Mouse (Mus musculus): ENCODE results near the gene Pglyrp1. TPM values are rescaled to one million over a fixed set of nuclear protein-coding genes. Genes with fewer than 3 reads are reported as not detected.
A peak's percentile ranks its signal among the peaks of the same experiment; 100 is the strongest.

Pglyrp1 gene
- total RNA-seq, 1 experiment, result 0.89 TPM

- Histone ChIP-seq H3K36me3 (ENCODE audit: control insufficient read depth, insufficient read depth, low read length, poor library complexity, severe bottlenecking) (no peaks in the 10 kb centered on the region), H3K4me1 (ENCODE audit: control insufficient read depth in 2 of 2, insufficient read depth in 2 of 2, low read length in 2 of 2, poor library complexity in 1 of 2) (peaks cover 4 to 12% of the 10 kb centered on the region in 2 experiments; a peak in 3 of 4 replicates), H3K27ac (ENCODE audit: insufficient read depth, low read depth, low read length, poor library complexity, severe bottlenecking) (no peak overlapping the region), H3K4me3 (ENCODE audit: insufficient read depth in 1 of 2, low read depth in 1 of 2, low read length in 2 of 2, poor library complexity in 1 of 2, severe bottlenecking in 1 of 2) (peak overlapping the region in 1 of 2 experiments; percentile 68; a peak in 1 of 4 replicates), H3K9ac (ENCODE audit: insufficient read depth, low read depth, low read length, poor library complexity, severe bottlenecking) (no peak overlapping the region), H3K9me3 (ENCODE audit: control insufficient read depth, insufficient read depth, low read depth, low read length) (no peaks in the 10 kb centered on the region)
- DNase-seq (ENCODE audit: low read depth, low spot score), result no peak
- in situ Hi-C loops (cut with MboI; ENCODE audit: low sequenced_read_pairs in 2 of 2, unreplicated experiment in 2 of 2), result no loop called here
- TF ChIP-seq HCFC1 (IDR thresholded peaks at IDR 0.05; ENCODE audit: borderline replicate concordance, insufficient read depth, low read length) (no peak), ZNF384 (IDR thresholded peaks at IDR 0.05; ENCODE audit: low read depth, low read length) (no peak), CHD2 (IDR thresholded peaks at IDR 0.05; ENCODE audit: low read depth, low read length) (no peak), MAFK (IDR thresholded peaks at IDR 0.05; ENCODE audit: insufficient read depth, low read depth, low read length) (no peak), ZC3H11A (IDR thresholded peaks at IDR 0.05; ENCODE audit: borderline replicate concordance, low read depth, low read length) (no peak)
These were observed 55.8 kb downstream of the Pglyrp1 start for GRCm38 (mm10) chr7:18926911-18927310.

DNA sequence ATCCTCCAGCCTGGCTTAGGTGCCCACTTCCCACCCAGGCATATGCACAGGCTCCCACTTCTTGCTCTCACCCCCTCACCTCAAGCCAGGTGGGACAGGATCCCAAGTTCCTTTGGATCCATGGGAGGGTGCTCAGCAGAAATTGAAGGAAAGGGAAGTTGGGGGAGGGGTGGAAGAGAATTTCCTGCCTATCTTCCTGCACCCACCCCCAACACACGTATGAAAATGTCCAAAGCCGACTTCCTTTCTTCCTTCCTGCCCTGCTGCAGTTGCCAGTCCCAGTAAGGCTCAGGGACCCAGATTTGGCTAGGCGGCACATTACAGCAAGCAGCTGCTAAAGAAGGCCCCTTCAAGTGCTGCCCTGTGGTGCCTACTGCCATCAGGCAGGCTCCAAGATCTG is 56.6 kb downstream of the Pglyrp1 start:
- Histone ChIP-seq H3K4me1 (ENCODE audit: control insufficient read depth in 2 of 2, insufficient read depth in 2 of 2, low read length in 2 of 2, poor library complexity in 1 of 2) (peaks cover 4 to 12% of the 10 kb centered on the region in 2 experiments; a peak in 3 of 4 replicates), H3K9ac (ENCODE audit: insufficient read depth, low read depth, low read length, poor library complexity, severe bottlenecking) (no peak overlapping the region), H3K9me3 (ENCODE audit: control insufficient read depth, insufficient read depth, low read depth, low read length) (no peaks in the 10 kb centered on the region), H3K27ac (ENCODE audit: insufficient read depth, low read depth, low read length, poor library complexity, severe bottlenecking) (no peak overlapping the region), H3K4me3 (ENCODE audit: insufficient read depth in 1 of 2, low read depth in 1 of 2, low read length in 2 of 2, poor library complexity in 1 of 2, severe bottlenecking in 1 of 2) (no peak overlapping the region), H3K36me3 (ENCODE audit: control insufficient read depth, insufficient read depth, low read length, poor library complexity, severe bottlenecking) (no peaks in the 10 kb centered on the region)
- TF ChIP-seq HCFC1 (IDR thresholded peaks at IDR 0.05; ENCODE audit: borderline replicate concordance, insufficient read depth, low read length) (no peak), ZC3H11A (IDR thresholded peaks at IDR 0.05; ENCODE audit: borderline replicate concordance, low read depth, low read length) (no peak), CHD2 (IDR thresholded peaks at IDR 0.05; ENCODE audit: low read depth, low read length) (no peak), ZNF384 (IDR thresholded peaks at IDR 0.05; ENCODE audit: low read depth, low read length) (no peak), MAFK (IDR thresholded peaks at IDR 0.05; ENCODE audit: insufficient read depth, low read depth, low read length) (no peak)
- DNase-seq (ENCODE audit: low read depth, low spot score), result no peak
- in situ Hi-C loops (cut with MboI; ENCODE audit: low sequenced_read_pairs in 2 of 2, unreplicated experiment in 2 of 2), result no loop called here

Other genes with a start within 250 kb of the Pglyrp1 start
- gene Psg21, start 214.6 kb upstream of the Pglyrp1 start, total RNA-seq (2012; rRNA removed), result not detected in 2 replicates
- not detected in 2 replicates for gene Psg20, start 185.1 kb upstream of the Pglyrp1 start, total RNA-seq (2012; rRNA removed)
- not detected in 2 replicates for gene Psg22, start 153.2 kb upstream of the Pglyrp1 start, total RNA-seq (2012; rRNA removed)
- gene Psg19, start 72.8 kb upstream of the Pglyrp1 start, total RNA-seq (2012; rRNA removed), result not detected in 2 replicates
- not detected in 2 replicates for gene Psg17, start 49.7 kb upstream of the Pglyrp1 start, total RNA-seq (2012; rRNA removed)
- 0.04 and 0.21 TPM in 2 replicates for gene Mill2, start 31.4 kb upstream of the Pglyrp1 start, total RNA-seq (2012; rRNA removed)
- gene Ccdc61, start 39.1 kb downstream of the Pglyrp1 start, total RNA-seq (2012; rRNA removed), result 11.8 and 19.4 TPM in 2 replicates
- gene Nova2, start 54.6 kb downstream of the Pglyrp1 start, total RNA-seq (2012; rRNA removed), result 0.79 and 0.80 TPM in 2 replicates
- gene Nanos2, start 116.1 kb downstream of the Pglyrp1 start, total RNA-seq (2012; rRNA removed), result not detected in 2 replicates
- 3.1 and 3.7 TPM in 2 replicates for gene Mypop, start 119.9 kb downstream of the Pglyrp1 start, total RNA-seq (2012; rRNA removed)
- gene Irf2bp1, start 132.7 kb downstream of the Pglyrp1 start, total RNA-seq (2012; rRNA removed), result 15.9 and 16.3 TPM in 2 replicates
- gene Foxa3, start 152.2 kb downstream of the Pglyrp1 start, total RNA-seq (2012; rRNA removed), result 1.6 and 1.7 TPM in 2 replicates
- gene Sympk, start 153.0 kb downstream of the Pglyrp1 start, total RNA-seq (2012; rRNA removed), result 91.5 and 105 TPM in 2 replicates
- gene Rsph6a, start 183.4 kb downstream of the Pglyrp1 start, total RNA-seq (2012; rRNA removed), result 0.94 and 2.3 TPM in 2 replicates
- gene Dmwd, start 204.9 kb downstream of the Pglyrp1 start, total RNA-seq (2012; rRNA removed), result 41.3 and 45.2 TPM in 2 replicates
- 32.6 and 34.1 TPM in 2 replicates for gene Dmpk, start 212.5 kb downstream of the Pglyrp1 start, total RNA-seq (2012; rRNA removed)
- 2.9 and 3.0 TPM in 2 replicates for gene Six5, start 223.3 kb downstream of the Pglyrp1 start, total RNA-seq (2012; rRNA removed)
- 1.2 and 1.9 TPM in 2 replicates for gene Gm4969, start 247.0 kb downstream of the Pglyrp1 start, total RNA-seq (2012; rRNA removed)
- gene Fbxo46, start 248.5 kb downstream of the Pglyrp1 start, total RNA-seq (2012; rRNA removed), result 19.5 and 27.1 TPM in 2 replicates